In genomic region chr4:45730862-45731831, GRCm38 (mm10) we compare ENCODE assay signal across 9 mouse cellular contexts.
DNase-seq lines count a peak whose midpoint lies in the region; ATAC-seq and TF ChIP-seq lines count a peak whose summit lies in the region.
"Had no signal": no experiment of that assay in that cellular context is flagged by ENCODE, and none has a peak within 500 bp of the region (broad histone marks: within the 10 kb centered on the region; RNA-seq: fewer than 3 reads in every experiment).

No protein-coding gene starts in this region.

- TF ChIP-seq CTCF in liver, adult 2 months (IDR thresholded peaks at IDR 0.05; ENCODE audit: low read depth, low read length): peak; percentile 32; the same call in 1 of the 2 replicates
- peak; percentile 74 for TF ChIP-seq CTCF in hindbrain, postnatal 0 days (IDR thresholded peaks at IDR 0.05; ENCODE audit: low read depth)

- H3K36me3 ChIP-seq in liver, adult 2 months (ENCODE audit: control insufficient read depth, insufficient read depth, low read length): no peaks in the 10 kb centered on the region
- no peaks in the 10 kb centered on the region for H3K36me3 ChIP-seq in liver, embryonic 11.5 days (ENCODE audit: control insufficient read depth, insufficient read depth, low read length)
- no peaks in the 10 kb centered on the region for H3K36me3 ChIP-seq in hindbrain, postnatal 0 days (ENCODE audit: insufficient read depth, low read length)
- H3K36me3 ChIP-seq in midbrain, embryonic 15.5 days (replicated peaks): no peaks in the 10 kb centered on the region

- H3K4me2 ChIP-seq in liver, embryonic 11.5 days: no peak overlapping the region
- H3K4me2 ChIP-seq in hindbrain, postnatal 0 days (ENCODE audit: low read depth, low read length): no peak overlapping the region
- no peak overlapping the region for H3K4me2 ChIP-seq in midbrain, embryonic 15.5 days

- no peaks in the 10 kb centered on the region for H3K79me2 ChIP-seq in liver, adult 2 months (ENCODE audit: control insufficient read depth, insufficient read depth, low read length)

- H3K4me1 ChIP-seq in liver, adult 2 months (ENCODE audit: control insufficient read depth, insufficient read depth, low read length): peaks cover 4% of the 10 kb centered on the region
- H3K4me1 ChIP-seq in liver, embryonic 11.5 days (replicated peaks; ENCODE audit: control insufficient read depth, insufficient read depth, low read length): no peaks in the 10 kb centered on the region; the same call in 1 of the 2 replicates
- 0 out of 2 replicates have a peak, but pooled peaks cover 9% of the 10 kb centered on the region for H3K4me1 ChIP-seq in hindbrain, postnatal 0 days (ENCODE audit: insufficient read depth, low read length)
- H3K4me1 ChIP-seq in midbrain, embryonic 15.5 days: peaks cover 33% of the 10 kb centered on the region

- peak; percentile 23 for DNase-seq in liver, adult 2 months (ENCODE audit: extremely low read depth, low read depth, low spot score)
- DNase-seq in liver, embryonic 11.5 days (ENCODE audit: low spot score): no peak
- peak; percentile 81 for DNase-seq in embryo, embryonic 11 days
- peak; percentile 70 for DNase-seq in hindbrain, postnatal 0 days (ENCODE audit: low spot score)
- no peak for DNase-seq in right cerebral cortex, postnatal 14 days
- DNase-seq in gastrocnemius, postnatal 36 days: no peak
- DNase-seq in spleen, adult 18-20 months: no peak

- no peak overlapping the region for H3K4me3 ChIP-seq in liver, adult 2 months (ENCODE audit: insufficient read depth, low read depth, low read length)
- no peak overlapping the region for H3K4me3 ChIP-seq in liver, embryonic 11.5 days (ENCODE audit: low read depth, low read length)
- H3K4me3 ChIP-seq in hindbrain, postnatal 0 days (ENCODE audit: low read length): no peak overlapping the region
- H3K4me3 ChIP-seq in midbrain, embryonic 15.5 days: no peak overlapping the region

- no peak for TF ChIP-seq POLR2A in liver, adult 2 months (IDR thresholded peaks at IDR 0.05; ENCODE audit: extremely low read depth, insufficient read depth, low read length)

- intact Hi-C loops in gastrocnemius, postnatal 36 days (cut with DNase I): no loop called here

- H3K27ac ChIP-seq in liver, adult 2 months (replicated peaks; ENCODE audit: insufficient read depth, low read depth, low read length): no peak overlapping the region
- no peak overlapping the region for H3K27ac ChIP-seq in liver, embryonic 11.5 days (ENCODE audit: low read depth, low read length)
- no peak overlapping the region for H3K27ac ChIP-seq in hindbrain, postnatal 0 days
- H3K27ac ChIP-seq in midbrain, embryonic 15.5 days: peak overlapping the region; percentile 21; the same call in 1 of the 2 replicates
- H3K27ac ChIP-seq: macrophage had no signal

- no peaks in the 10 kb centered on the region for H3K9me3 ChIP-seq in liver, embryonic 11.5 days (ENCODE audit: control insufficient read depth, low read length)
- H3K9me3 ChIP-seq in hindbrain, postnatal 0 days (ENCODE audit: low read length): no peaks in the 10 kb centered on the region
- H3K9me3 ChIP-seq in midbrain, embryonic 15.5 days: no peaks in the 10 kb centered on the region

- no peak for ATAC-seq in liver, embryonic 11.5 days (replicated peaks; ENCODE audit: low FRiP score)
- ATAC-seq in hindbrain, postnatal 0 days: peak; percentile 66
- peak; percentile 46; the same call in 1 of the 2 replicates for ATAC-seq in midbrain, embryonic 15.5 days (replicated peaks)

- H3K9ac ChIP-seq in liver, adult 2 months (ENCODE audit: low read depth, low read length): no peak overlapping the region
- H3K9ac ChIP-seq in liver, embryonic 11.5 days (ENCODE audit: low read depth, low read length): no peak overlapping the region
- H3K9ac ChIP-seq in hindbrain, postnatal 0 days (replicated peaks; ENCODE audit: low read length): no peak overlapping the region
- no peak overlapping the region for H3K9ac ChIP-seq in midbrain, embryonic 15.5 days

- 45% methylated on average over 14 of the region's 14 CpGs for WGBS in liver, adult 2 months
- 36% methylated on average over 14 of the region's 14 CpGs for WGBS in liver, embryonic 11.5 days
- 35% methylated on average over 14 of the region's 14 CpGs for WGBS in hindbrain, postnatal 0 days
- 34% methylated on average over 14 of the region's 14 CpGs for WGBS in midbrain, embryonic 15.5 days

- H3K27me3 ChIP-seq in liver, adult 2 months (ENCODE audit: control insufficient read depth, insufficient read depth, low read length): no peaks in the 10 kb centered on the region
- no peaks in the 10 kb centered on the region; the same call in 1 of the 2 replicates for H3K27me3 ChIP-seq in liver, embryonic 11.5 days (replicated peaks; ENCODE audit: control insufficient read depth, insufficient read depth, low read length)
- H3K27me3 ChIP-seq in hindbrain, postnatal 0 days (ENCODE audit: insufficient read depth, low read length): no peaks in the 10 kb centered on the region
- no peaks in the 10 kb centered on the region for H3K27me3 ChIP-seq in midbrain, embryonic 15.5 days (replicated peaks)

Comparison
In these comparisons a context has a peak if more than half of its experiments do, and no peak if none do; other contexts are left out.
1. DNase-seq: peak in liver, adult 2 months (single experiment), embryo, embryonic 11 days (single experiment) and hindbrain, postnatal 0 days (single experiment); none in liver, embryonic 11.5 days (single experiment), right cerebral cortex, postnatal 14 days (single experiment), gastrocnemius, postnatal 36 days (0 of 2) and spleen, adult 18-20 months (0 of 2).